Mouse (Mus musculus): ENCODE results near the gene Cdk13. TPM values are rescaled to one million over a fixed set of nuclear protein-coding genes. Genes with fewer than 3 reads are reported as not detected.

Cdk13 gene
- total RNA-seq, 2 experiments from 2014 or later, result 43.9 to 90.9 TPM

Other genes starting within 250 kb of the Cdk13 start
- gene Mplkip, start 109.9 kb downstream of the Cdk13 start, total RNA-seq (2015), result 69.3 and 84.3 TPM in 2 replicates
- 24.4 and 24.9 TPM in 2 replicates for gene Mplkip, start 109.9 kb downstream of the Cdk13 start, total RNA-seq (2017)
- 1.1 and 1.4 TPM in 2 replicates for gene Sugct, start 109.5 kb downstream of the Cdk13 start, total RNA-seq (2015)
- gene Sugct, start 109.5 kb downstream of the Cdk13 start, total RNA-seq (2017), result 2.2 and 2.7 TPM in 2 replicates
- 12.3 and 18.0 TPM in 2 replicates for gene Rala, start 139.1 kb upstream of the Cdk13 start, total RNA-seq (2015)
- 18.9 and 23.0 TPM in 2 replicates for gene Rala, start 139.1 kb upstream of the Cdk13 start, total RNA-seq (2017)
- gene Yae1d1, start 188.3 kb upstream of the Cdk13 start, total RNA-seq (2015), result 10.8 and 16.0 TPM in 2 replicates
- gene Yae1d1, start 188.3 kb upstream of the Cdk13 start, total RNA-seq (2017), result 7.7 and 18.9 TPM in 2 replicates

Data from megakaryocyte progenitor cell, adult 5-6 weeks (primary cell).